In the genomic region with DNA sequence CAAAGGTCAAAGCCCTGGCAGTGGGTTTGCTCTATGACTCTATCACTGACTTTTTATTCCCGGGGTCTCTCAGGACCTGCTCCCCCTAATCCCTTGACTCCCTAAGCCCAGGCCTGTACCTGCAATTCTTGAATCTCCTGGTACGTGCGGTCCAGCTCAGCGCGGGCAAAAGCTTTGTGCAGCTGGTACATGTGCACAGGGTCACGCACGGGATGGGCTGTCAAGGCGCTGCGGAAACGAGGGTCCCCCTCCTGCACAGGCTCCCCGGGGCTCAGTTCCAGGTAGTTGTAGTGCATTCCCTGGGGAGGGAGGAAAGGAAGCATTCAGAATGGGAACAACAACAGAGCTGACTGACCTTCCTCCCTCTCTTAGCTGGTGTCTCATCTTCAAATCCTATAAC, we compare ENCODE assay signal across 21 mouse cellular contexts. TPM values are rescaled to one million over a fixed set of nuclear protein-coding genes. Genes with fewer than 3 reads are reported as not detected.
DNase-seq lines count a peak whose midpoint lies in the region; ATAC-seq and TF ChIP-seq lines count a peak whose summit lies in the region.
"Had no signal": no experiment of that assay in that cellular context is flagged by ENCODE, and none has a peak within 500 bp of the region (broad histone marks: within the 10 kb centered on the region; RNA-seq: fewer than 3 reads in every experiment).

No protein-coding gene starts in this region.

- peak overlapping the region; percentile 88; the same call in 1 of the 2 replicates for H3K4me2 ChIP-seq in midbrain, embryonic 13.5 days (replicated peaks)
- no peak overlapping the region for H3K4me2 ChIP-seq in midbrain, embryonic 11.5 days

- H3K9ac ChIP-seq in midbrain, embryonic 13.5 days (replicated peaks) = peak overlapping the region; percentile 93; the same call in 1 of the 2 replicates
- no peak overlapping the region for H3K9ac ChIP-seq in midbrain, embryonic 11.5 days (ENCODE audit: low read length)
- H3K9ac ChIP-seq: embryonic facial prominence, embryonic 13.5 days; embryonic facial prominence, embryonic 15.5 days; forebrain, embryonic 12.5 days had no signal

- WGBS in midbrain, embryonic 13.5 days = 90% methylated on average over 11 of the region's 11 CpGs
- WGBS in midbrain, embryonic 11.5 days = 93% methylated on average over 11 of the region's 11 CpGs

- no peak for TF ChIP-seq CTCF in layer of hippocampus, adult 2 months (conservative IDR thresholded peaks at IDR 0.05)

- peak overlapping the region; percentile 92; the same call in 1 of the 2 replicates for H3K4me3 ChIP-seq in layer of hippocampus, adult 2 months
- no peak overlapping the region; the same call in 1 of the 2 replicates for H3K4me3 ChIP-seq in midbrain, embryonic 13.5 days (replicated peaks)
- H3K4me3 ChIP-seq in midbrain, embryonic 11.5 days (ENCODE audit: low read depth, low read length) = no peak overlapping the region

- no peaks in the 10 kb centered on the region for H3K9me3 ChIP-seq in midbrain, embryonic 13.5 days
- no peaks in the 10 kb centered on the region for H3K9me3 ChIP-seq in midbrain, embryonic 11.5 days (ENCODE audit: control insufficient read depth, low read length)
- H3K9me3 ChIP-seq: embryonic facial prominence, embryonic 13.5 days; embryonic facial prominence, embryonic 15.5 days; forebrain, embryonic 10.5 days; forebrain, embryonic 12.5 days had no signal

- peaks cover 6% of the 10 kb centered on the region; the same call in 1 of the 2 replicates for H3K27me3 ChIP-seq in midbrain, embryonic 13.5 days
- no peaks in the 10 kb centered on the region; the same call in 1 of the 2 replicates for H3K27me3 ChIP-seq in midbrain, embryonic 11.5 days (ENCODE audit: control insufficient read depth, insufficient read depth, low read length)

- peaks cover 51% of the 10 kb centered on the region for H3K36me3 ChIP-seq in midbrain, embryonic 13.5 days
- peaks cover 27% of the 10 kb centered on the region; the same call in 1 of the 2 replicates for H3K36me3 ChIP-seq in midbrain, embryonic 11.5 days (ENCODE audit: control insufficient read depth, insufficient read depth, low read length)

- H3K4me1 ChIP-seq in midbrain, embryonic 13.5 days (replicated peaks) = peaks cover 40% of the 10 kb centered on the region
- peaks cover 22% of the 10 kb centered on the region for H3K4me1 ChIP-seq in midbrain, embryonic 11.5 days (ENCODE audit: control insufficient read depth, insufficient read depth, low read length)

- peak overlapping the region; percentile 61; the same call in 1 of the 2 replicates for H3K27ac ChIP-seq in layer of hippocampus, adult 2 months
- H3K27ac ChIP-seq in midbrain, embryonic 13.5 days = no peak overlapping the region
- no peak overlapping the region for H3K27ac ChIP-seq in midbrain, embryonic 11.5 days (ENCODE audit: low read depth, low read length)
- H3K27ac ChIP-seq: embryonic facial prominence, embryonic 13.5 days; embryonic facial prominence, embryonic 15.5 days; forebrain, embryonic 10.5 days; forebrain, embryonic 12.5 days had no signal

- no peak for ATAC-seq in midbrain, embryonic 13.5 days
- ATAC-seq in midbrain, embryonic 11.5 days (ENCODE audit: low FRiP score) = no peak
- ATAC-seq: forebrain, embryonic 14.5 days; forebrain, embryonic 16.5 days had no signal

- DNase-seq in cerebellum, adult 9-11 months = peak; percentile 69
- no peak for DNase-seq in cerebellum, postnatal 4 days (ENCODE audit: low spot score in 2 of 2)
- DNase-seq in layer of hippocampus, adult 2 months (ENCODE audit: low spot score in 2 of 2) = no peak
- no peak for DNase-seq in layer of hippocampus, adult 18-20 months (ENCODE audit: low spot score in 2 of 2)
- no peak for DNase-seq in midbrain, embryonic 11.5 days (ENCODE audit: low spot score, missing footprints)
- DNase-seq: adrenal gland, adult 2 months; adrenal gland, postnatal 25 days; cerebellum, adult 11 months; cerebellum, adult 8-10 months; cerebellum, postnatal 25 days had no signal

RNA-seq across cellular contexts. Expression of a gene that starts 2.7 kb away (rescaled TPM):
- 10 to 100 TPM; 80.5 to 86.6 TPM for total RNA-seq in layer of hippocampus, adult 2 months (2021)
- 10 to 100 TPM; 90.3 to 91.5 TPM for total RNA-seq in layer of hippocampus, adult 18-20 months (2021)
- polyA plus RNA-seq in midbrain, embryonic 13.5 days (2015; fragmentation: Nextera tagmentation; extraction: Ambion mirVana) = 25.1 and 28.7 TPM in 2 replicates
- 15.2 and 20.8 TPM in 2 replicates for polyA plus RNA-seq in midbrain, embryonic 11.5 days (2014; fragmentation: Nextera tagmentation; extraction: Ambion mirVana)

RNA-seq across cellular contexts. Expression of a gene that starts 2.9 kb away (rescaled TPM):
- 10 to 100 TPM; 64.0 to 65.4 TPM for total RNA-seq in layer of hippocampus, adult 2 months (2021)
- total RNA-seq in layer of hippocampus, adult 18-20 months (2021) = 10 to 100 TPM; 68.6 to 70.6 TPM
- 46.1 and 47.3 TPM in 2 replicates for polyA plus RNA-seq in midbrain, embryonic 13.5 days (2015; fragmentation: Nextera tagmentation; extraction: Ambion mirVana)
- 11.6 and 13.0 TPM in 2 replicates for polyA plus RNA-seq in midbrain, embryonic 11.5 days (2014; fragmentation: Nextera tagmentation; extraction: Ambion mirVana)

RNA-seq across cellular contexts. Expression of a gene that starts 26.2 kb away (rescaled TPM):
- total RNA-seq in layer of hippocampus, adult 2 months (2021) = 1 to 10 TPM; 5.5 to 7.1 TPM
- total RNA-seq in layer of hippocampus, adult 18-20 months (2021) = 1 to 10 TPM; 7.3 to 8.1 TPM
- polyA plus RNA-seq in midbrain, embryonic 13.5 days (2015; fragmentation: Nextera tagmentation; extraction: Ambion mirVana) = 57.3 and 81.6 TPM in 2 replicates
- 4.6 and 5.9 TPM in 2 replicates for polyA plus RNA-seq in midbrain, embryonic 11.5 days (2014; fragmentation: Nextera tagmentation; extraction: Ambion mirVana)
- total RNA-seq: common myeloid progenitor, adult 5-6 weeks; ES-E14 had no signal
- polyA plus RNA-seq: erythroblast, embryonic 14.5 days had no signal

RNA-seq across cellular contexts. Expression of a gene that starts 29.8 kb away (rescaled TPM):
- 10 to 100 TPM; 20.6 to 25.9 TPM for total RNA-seq in layer of hippocampus, adult 2 months (2021)
- 10 to 100 TPM; 18.3 to 19.2 TPM for total RNA-seq in layer of hippocampus, adult 18-20 months (2021)
- 18.6 and 25.7 TPM in 2 replicates for polyA plus RNA-seq in midbrain, embryonic 13.5 days (2015; fragmentation: Nextera tagmentation; extraction: Ambion mirVana)
- polyA plus RNA-seq in midbrain, embryonic 11.5 days (2014; fragmentation: Nextera tagmentation; extraction: Ambion mirVana) = 31.0 and 33.2 TPM in 2 replicates

RNA-seq across cellular contexts. Expression of a gene that starts 30.4 kb away (rescaled TPM):
- total RNA-seq in layer of hippocampus, adult 2 months (2021) = 10 to 100 TPM; 15.3 to 16.5 TPM
- 10 to 100 TPM; 13.1 to 14.5 TPM for total RNA-seq in layer of hippocampus, adult 18-20 months (2021)
- polyA plus RNA-seq in midbrain, embryonic 13.5 days (2015; fragmentation: Nextera tagmentation; extraction: Ambion mirVana) = 8.5 and 12.5 TPM in 2 replicates
- polyA plus RNA-seq in midbrain, embryonic 11.5 days (2014; fragmentation: Nextera tagmentation; extraction: Ambion mirVana) = 1.3 and 1.6 TPM in 2 replicates
- total RNA-seq: common myeloid progenitor, adult 5-6 weeks; MEL had no signal
- polyA plus RNA-seq: erythroblast, embryonic 14.5 days had no signal
